17 mouse cellular contexts compared by ENCODE assay signal in the genomic region with DNA sequence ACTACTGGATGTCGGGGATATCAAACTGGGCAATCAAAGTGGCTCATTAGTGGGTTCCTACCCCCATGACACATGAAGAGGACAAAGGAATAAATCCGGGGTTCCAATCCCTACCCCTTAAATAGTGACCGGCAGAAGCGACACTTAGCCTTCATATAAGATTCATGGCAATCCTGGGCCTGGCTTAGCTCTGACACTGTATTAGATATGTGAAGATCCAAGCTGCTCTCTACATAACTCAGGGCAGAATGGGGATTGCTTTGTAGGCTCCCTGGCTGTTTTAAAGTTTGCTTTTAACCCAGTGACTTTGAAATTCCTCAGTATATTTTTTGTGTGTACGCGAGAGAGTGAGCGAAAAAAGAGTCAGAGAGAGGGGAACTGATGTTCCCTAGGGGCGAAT.
"Had no signal": no experiment of that assay in that cellular context is flagged by ENCODE, and none has a peak within 500 bp of the region (broad histone marks: within the 10 kb centered on the region; RNA-seq: fewer than 3 reads in every experiment).

No protein-coding gene starts in this region.

- H3K27me3 ChIP-seq: neural tube, embryonic 13.5 days; neural tube, embryonic 15.5 days had no signal

- H3K4me2 ChIP-seq: lung, embryonic 14.5 days; neural tube, embryonic 13.5 days; neural tube, embryonic 15.5 days had no signal

- H3K9me3 ChIP-seq: midbrain, embryonic 10.5 days; neural tube, embryonic 13.5 days; neural tube, embryonic 15.5 days had no signal

- DNase-seq: lung, adult 18-20 months; lung, embryonic 14.5 days; lung, postnatal 10 days; lung, postnatal 4 days; retina, postnatal 1 day; right cerebral cortex, adult 18-20 months; right cerebral cortex, postnatal 25 days; right cerebral cortex, postnatal 4 days; spleen, adult 18-20 months; thymus, adult 18-20 months; thymus, postnatal 14 days; thymus, postnatal 36 days had no signal

- H3K27ac ChIP-seq: liver, embryonic 14.5 days; midbrain, embryonic 10.5 days; neural tube, embryonic 13.5 days; neural tube, embryonic 15.5 days had no signal

- H3K4me1 ChIP-seq: midbrain, embryonic 10.5 days; neural tube, embryonic 13.5 days; neural tube, embryonic 15.5 days had no signal

- H3K9ac ChIP-seq: liver, embryonic 14.5 days; lung, embryonic 14.5 days; neural tube, embryonic 13.5 days; neural tube, embryonic 15.5 days had no signal

- H3K4me3 ChIP-seq: midbrain, embryonic 10.5 days; myocyte; neural tube, embryonic 13.5 days; neural tube, embryonic 15.5 days had no signal

- H3K36me3 ChIP-seq: midbrain, embryonic 10.5 days; neural tube, embryonic 13.5 days; neural tube, embryonic 15.5 days had no signal
